Mouse (Mus musculus) stomach, postnatal 0 days (tissue): Measurements from ENCODE around the gene Spag17.

ENCODE experiments used
- CTCF ChIP-seq: IDR thresholded peaks from 2 replicates; pipeline ENCODE4 v1.5.1; 2016; ENCODE audit warnings: antibody characterized with exemption, low read depth, mild to moderate bottlenecking, moderate library complexity
- EP300 ChIP-seq: optimal IDR thresholded peaks from 2 replicates; pipeline ENCODE3; 2016; ENCODE audit warnings: antibody characterized with exemption

DNA sequence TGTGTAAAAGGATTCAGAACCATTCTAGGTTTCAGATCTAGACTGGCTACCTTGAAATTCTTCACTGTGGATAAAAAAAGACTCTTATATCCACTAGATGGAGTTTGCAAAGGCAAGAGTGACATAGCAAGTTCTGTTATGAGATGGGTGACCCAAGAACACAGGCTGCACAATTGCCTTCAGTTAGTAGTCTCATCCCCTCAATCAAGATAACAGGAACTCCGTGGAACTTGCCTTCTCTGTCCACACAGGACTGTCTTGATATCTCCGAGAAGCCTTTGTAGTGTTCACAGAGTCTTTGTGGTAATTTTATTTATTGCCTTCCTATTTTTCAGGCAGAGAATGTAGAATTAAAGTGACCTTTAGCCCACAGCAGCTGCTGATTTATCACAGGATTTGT lies 42.9 kb upstream of the Spag17 start:
- no peak for TF ChIP-seq CTCF
- no peak for TF ChIP-seq EP300
